Mouse (Mus musculus): ENCODE measurements at regions not wholly inside any gene's neighbourhood (a gene's known extent, or its start where the extent isn't known, plus 50 kb on each side); places are given as distances from the start of the nearest gene placed in this dataset.

GRCm38 (mm10) chr5:90696064-90696463 is 55.6 kb upstream of the Rassf6 start:
- no peak overlapping the region for H3K9ac ChIP-seq (ENCODE audit: control insufficient read depth, low read depth, low read length, poor library complexity, severe bottlenecking)
- H3K4me3 ChIP-seq (ENCODE audit: control insufficient read depth in 1 of 2, insufficient read depth in 1 of 2, low read depth in 2 of 2, low read length in 2 of 2) = no peak overlapping the region
- H3K79me2 ChIP-seq (ENCODE audit: control insufficient read depth, insufficient read depth, low read length, poor library complexity) = no peaks in the 10 kb centered on the region
- H3K27ac ChIP-seq (ENCODE audit: control insufficient read depth, low read depth, low read length) = no peak overlapping the region
- no peaks in the 10 kb centered on the region for H3K4me1 ChIP-seq (ENCODE audit: control insufficient read depth in 1 of 2, insufficient read depth in 2 of 2, low read length in 2 of 2)
- H3K9me3 ChIP-seq (replicated peaks; ENCODE audit: insufficient read depth, low read length) = no peaks in the 10 kb centered on the region
- no peaks in the 10 kb centered on the region; a peak in 1 of 4 replicates for H3K27me3 ChIP-seq (ENCODE audit: control insufficient read depth in 1 of 2, insufficient read depth in 2 of 2, low read length in 2 of 2)
- DNase-seq (ENCODE audit: low read depth, low spot score) = peak; percentile 11
- no peaks in the 10 kb centered on the region; a peak in 1 of 4 replicates for H3K36me3 ChIP-seq (ENCODE audit: control insufficient read depth in 1 of 2, insufficient read depth in 2 of 2, low read length in 2 of 2)
- no peak for TF ChIP-seq ZKSCAN1 (IDR thresholded peaks at IDR 0.05; ENCODE audit: low read depth, low read length)
- TF ChIP-seq ELF1 (IDR thresholded peaks at IDR 0.05; ENCODE audit: low read depth, low read length) = no peak
- no peak for TF ChIP-seq HCFC1 (IDR thresholded peaks at IDR 0.05; ENCODE audit: low read depth, low read length)
- no peak for TF ChIP-seq POLR2AphosphoS2 (IDR thresholded peaks at IDR 0.05; ENCODE audit: low read length)
- TF ChIP-seq POLR2A (IDR thresholded peaks at IDR 0.05; ENCODE audit: control insufficient read depth in 1 of 2, insufficient read depth in 1 of 2, low read depth in 1 of 2, low read length in 2 of 2, poor library complexity in 1 of 2) = no peak
- no peak for TF ChIP-seq ZMIZ1 (IDR thresholded peaks at IDR 0.05; ENCODE audit: low read depth, low read length)
- TF ChIP-seq MYC (IDR thresholded peaks at IDR 0.05; ENCODE audit: low read depth, low read length) = no peak
- no peak for TF ChIP-seq SIN3A (IDR thresholded peaks at IDR 0.05; ENCODE audit: low read length)
- TF ChIP-seq MAFK (IDR thresholded peaks at IDR 0.05; ENCODE audit: borderline replicate concordance, low read depth, low read length) = no peak
- no peak for TF ChIP-seq RAD21 (IDR thresholded peaks at IDR 0.05; ENCODE audit: low read depth, low read length)
- TF ChIP-seq MXI1 (IDR thresholded peaks at IDR 0.05; ENCODE audit: low read depth, low read length) = no peak
- TF ChIP-seq ZC3H11A (IDR thresholded peaks at IDR 0.05; ENCODE audit: low read depth, low read length) = no peak
- TF ChIP-seq ZNF384 (IDR thresholded peaks at IDR 0.05; ENCODE audit: low read depth, low read length) = no peak
- TF ChIP-seq CHD1 (IDR thresholded peaks at IDR 0.05; ENCODE audit: low read depth, low read length) = no peak

- DNase-seq (ENCODE audit: low read depth, low spot score) = peak; percentile 43
- Histone ChIP-seq H3K9me3 (replicated peaks; ENCODE audit: insufficient read depth, low read length) (no peaks in the 10 kb centered on the region), H3K9ac (ENCODE audit: control insufficient read depth, low read depth, low read length, poor library complexity, severe bottlenecking) (no peak overlapping the region), H3K27ac (ENCODE audit: control insufficient read depth, low read depth, low read length) (no peak overlapping the region), H3K4me1 (ENCODE audit: control insufficient read depth in 1 of 2, insufficient read depth in 2 of 2, low read length in 2 of 2) (no peaks in the 10 kb centered on the region), H3K4me3 (ENCODE audit: control insufficient read depth in 1 of 2, insufficient read depth in 1 of 2, low read depth in 2 of 2, low read length in 2 of 2) (no peak overlapping the region), H3K79me2 (ENCODE audit: control insufficient read depth, insufficient read depth, low read length, poor library complexity) (no peaks in the 10 kb centered on the region), H3K36me3 (ENCODE audit: control insufficient read depth in 1 of 2, insufficient read depth in 2 of 2, low read length in 2 of 2) (no peaks in the 10 kb centered on the region; a peak in 1 of 4 replicates), H3K27me3 (ENCODE audit: control insufficient read depth in 1 of 2, insufficient read depth in 2 of 2, low read length in 2 of 2) (no peaks in the 10 kb centered on the region; a peak in 1 of 4 replicates)
- no peak for TF ChIP-seq JUND (IDR thresholded peaks at IDR 0.05; ENCODE audit: low read depth, low read length)
- TF ChIP-seq MAFK (IDR thresholded peaks at IDR 0.05; ENCODE audit: borderline replicate concordance, low read depth, low read length) = no peak
- no peak for TF ChIP-seq ETS1 (IDR thresholded peaks at IDR 0.05; ENCODE audit: low read depth, low read length)
- no peak for TF ChIP-seq GATA1 (IDR thresholded peaks at IDR 0.05; ENCODE audit: low read depth, low read length)
- no peak for TF ChIP-seq USF1 (IDR thresholded peaks at IDR 0.05; ENCODE audit: low read depth, low read length)
- no peak for TF ChIP-seq POLR2A (IDR thresholded peaks at IDR 0.05; ENCODE audit: control insufficient read depth in 1 of 2, insufficient read depth in 1 of 2, low read depth in 1 of 2, low read length in 2 of 2, poor library complexity in 1 of 2)
- TF ChIP-seq MXI1 (IDR thresholded peaks at IDR 0.05; ENCODE audit: low read depth, low read length) = no peak
- no peak for TF ChIP-seq NELFE (IDR thresholded peaks at IDR 0.05; ENCODE audit: low read depth, low read length)
- TF ChIP-seq MEF2A (IDR thresholded peaks at IDR 0.05; ENCODE audit: extremely low read depth, insufficient replicate concordance, low read depth, low read length, poor library complexity, severe bottlenecking) = no peak
- no peak for TF ChIP-seq RAD21 (IDR thresholded peaks at IDR 0.05; ENCODE audit: low read depth, low read length)
- TF ChIP-seq MYC (IDR thresholded peaks at IDR 0.05; ENCODE audit: low read depth, low read length) = no peak
Observed at GRCm38 (mm10) chr5:90694431-90694830, 54.0 kb upstream of the Rassf6 start.

All from MEL (cell line).